Mouse (Mus musculus): ENCODE measurements at regions not wholly inside any gene's neighbourhood (a gene's known extent, or its start where the extent isn't known, plus 50 kb on each side); places are given as distances from the start of the nearest gene placed in this dataset.
A peak's percentile ranks its signal among the peaks of the same experiment; 100 is the strongest.

DNA sequence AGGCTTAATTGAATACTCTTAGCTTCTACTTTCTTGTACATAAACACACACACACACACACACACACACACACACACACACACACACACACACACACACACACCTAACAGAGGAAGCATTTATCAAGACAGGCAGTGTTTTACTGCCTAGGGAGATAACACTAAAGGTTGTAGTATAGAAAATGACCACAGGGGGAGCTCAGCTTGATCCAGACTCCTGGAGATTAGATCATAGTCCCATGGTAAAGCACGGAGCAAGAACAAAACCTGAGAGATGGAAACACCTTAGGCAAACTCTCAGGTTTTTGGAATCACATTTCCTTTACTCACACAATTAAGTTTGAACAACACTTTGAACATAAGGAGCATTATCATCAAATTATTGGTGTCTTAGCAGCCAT, 302.5 kb upstream of the Rnf219 start:
- DNase-seq, result no peak

DNA sequence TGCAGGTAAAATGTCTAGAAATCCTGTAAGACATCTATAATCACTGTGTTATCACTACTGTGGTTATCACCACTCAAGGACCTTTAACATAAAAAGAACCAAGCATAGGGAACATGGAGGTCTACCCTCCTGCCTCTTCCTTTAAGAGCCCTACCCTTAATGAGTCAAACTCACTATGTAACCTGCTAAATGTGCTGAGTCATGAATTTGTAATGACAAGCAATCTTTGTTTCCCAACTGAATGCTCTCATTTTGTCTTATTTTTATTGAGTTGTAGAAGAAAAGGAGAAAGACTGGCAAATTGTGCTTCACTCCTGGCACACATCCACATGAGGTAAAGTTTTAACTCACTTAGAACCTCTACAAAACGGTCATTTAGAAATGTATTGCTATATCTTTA, 301.8 kb upstream of the Rnf219 start:
- no peak for DNase-seq

DNA sequence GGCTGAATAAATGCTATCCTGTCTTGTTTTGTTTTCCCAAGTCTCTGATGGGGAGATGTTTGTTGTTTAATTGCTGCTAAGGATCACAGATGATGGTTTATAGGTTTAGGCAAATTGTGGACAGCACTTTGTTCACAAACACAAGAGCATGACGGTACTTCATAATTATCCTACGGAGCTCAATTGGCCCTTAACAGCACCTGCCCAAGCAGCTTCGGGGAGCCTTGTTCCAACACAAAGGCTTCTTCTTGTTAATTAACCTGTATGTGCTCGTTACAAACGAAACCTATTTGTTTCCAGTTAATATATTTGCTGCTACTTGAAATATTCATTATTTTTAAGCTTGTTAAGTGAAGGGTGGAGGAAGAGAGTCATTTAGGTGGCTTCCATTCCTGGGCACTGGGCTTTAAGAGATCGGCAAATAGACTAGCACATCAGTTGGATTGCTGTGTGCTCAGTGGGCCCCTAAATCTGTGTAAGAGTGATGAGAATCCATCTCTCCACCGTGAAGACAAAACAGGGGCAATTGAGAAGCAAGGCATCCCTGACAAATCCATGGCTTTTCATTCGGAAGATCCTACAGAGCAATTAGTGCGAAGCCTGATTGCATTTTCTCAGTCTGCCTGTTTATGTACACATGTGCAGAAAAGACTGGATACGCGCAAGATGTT, 299.6 kb upstream of the Rnf219 start:
- DNase-seq, result no peak

DNA sequence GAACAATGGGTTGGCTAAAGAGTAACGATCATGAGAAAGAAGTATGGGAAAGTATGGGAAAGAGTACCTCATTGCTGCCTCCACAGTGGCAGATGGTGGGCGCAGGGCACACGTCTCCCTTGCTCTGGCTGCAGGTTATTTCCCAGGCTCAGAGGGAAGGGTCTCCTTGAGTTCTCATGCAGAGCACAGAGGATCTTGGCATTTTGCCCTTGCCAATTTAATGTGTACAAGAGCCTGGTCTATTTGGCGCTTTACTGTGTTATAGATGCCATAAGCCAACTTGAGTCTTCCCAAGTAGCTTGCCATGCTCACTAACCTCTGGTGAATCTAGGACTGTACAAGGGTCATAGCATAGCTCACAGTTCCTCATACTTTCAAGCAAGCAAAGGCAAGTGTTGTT, 296.7 kb upstream of the Rnf219 start:
- DNase-seq, result no peak

DNA sequence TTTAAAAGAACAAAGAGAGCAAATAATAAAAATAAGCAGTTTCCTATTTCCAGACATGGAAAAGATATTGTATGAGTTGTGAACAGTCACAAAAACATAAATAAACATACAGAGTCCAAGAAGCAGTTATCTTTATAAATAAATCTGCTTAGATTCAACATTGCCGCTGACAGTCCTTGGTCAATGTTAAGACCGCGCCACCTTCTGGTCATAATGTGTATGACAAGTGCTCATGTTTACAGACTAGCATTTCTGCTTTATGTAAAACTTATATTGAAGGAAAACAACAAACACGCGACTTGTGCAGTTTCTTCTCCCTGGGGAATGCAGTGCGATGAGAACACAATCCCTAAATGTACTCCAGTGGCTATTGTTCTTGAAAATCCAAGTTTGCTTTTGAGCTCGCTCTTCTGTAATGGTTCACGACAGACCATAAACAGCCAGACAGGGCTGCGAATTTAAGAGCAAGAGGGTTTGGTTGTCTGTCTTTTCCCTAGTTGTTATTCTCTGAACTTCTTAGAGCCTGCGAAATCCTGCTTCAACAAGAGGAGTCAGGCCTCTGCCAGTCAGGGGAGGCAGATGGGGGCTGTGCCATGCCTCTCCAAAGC, 291.6 kb upstream of the Rnf219 start:
- peak in 1 of 2 experiments; percentile 70 for DNase-seq

- no peak for DNase-seq
These were observed 289.6 kb upstream of the Rnf219 start for GRCm38 (mm10) chr14:104812006-104812405.

- DNase-seq, result no peak
These were observed 282.9 kb upstream of the Rnf219 start for GRCm38 (mm10) chr14:104805332-104805731.

GRCm38 (mm10) chr14:104796348-104796965, 274.0 kb upstream of the Rnf219 start:
- DNase-seq, result peak; percentile 59 to 89

GRCm38 (mm10) chr14:104789346-104789745, 266.9 kb upstream of the Rnf219 start:
- no peak for DNase-seq

DNA sequence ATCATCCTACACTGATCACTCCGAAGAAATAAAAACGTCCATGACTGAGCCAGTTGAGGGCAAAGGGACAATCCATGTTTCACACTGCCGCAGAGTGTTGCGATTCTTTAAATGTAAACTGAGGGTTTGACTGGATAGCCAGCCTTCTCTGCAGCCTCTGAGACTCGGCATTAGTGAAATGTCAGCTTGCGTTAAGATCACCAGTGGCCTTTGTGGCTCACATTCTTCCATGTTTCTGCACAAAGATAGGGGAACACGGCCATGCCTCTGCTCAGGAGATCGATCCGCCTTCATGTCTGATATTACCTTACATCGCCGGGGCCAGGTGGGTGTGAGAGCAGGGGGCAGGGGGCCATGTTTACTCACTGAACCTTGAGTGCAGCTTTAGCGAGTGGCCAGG, 262.6 kb upstream of the Rnf219 start:
- no peak for DNase-seq

GRCm38 (mm10) chr14:104769938-104770337, 247.5 kb upstream of the Rnf219 start:
- no peak for DNase-seq

GRCm38 (mm10) chr14:104734213-104734612, 211.8 kb upstream of the Rnf219 start:
- no peak for DNase-seq

- no peak for DNase-seq
These were observed 209.6 kb upstream of the Rnf219 start for GRCm38 (mm10) chr14:104732036-104732435.

DNA sequence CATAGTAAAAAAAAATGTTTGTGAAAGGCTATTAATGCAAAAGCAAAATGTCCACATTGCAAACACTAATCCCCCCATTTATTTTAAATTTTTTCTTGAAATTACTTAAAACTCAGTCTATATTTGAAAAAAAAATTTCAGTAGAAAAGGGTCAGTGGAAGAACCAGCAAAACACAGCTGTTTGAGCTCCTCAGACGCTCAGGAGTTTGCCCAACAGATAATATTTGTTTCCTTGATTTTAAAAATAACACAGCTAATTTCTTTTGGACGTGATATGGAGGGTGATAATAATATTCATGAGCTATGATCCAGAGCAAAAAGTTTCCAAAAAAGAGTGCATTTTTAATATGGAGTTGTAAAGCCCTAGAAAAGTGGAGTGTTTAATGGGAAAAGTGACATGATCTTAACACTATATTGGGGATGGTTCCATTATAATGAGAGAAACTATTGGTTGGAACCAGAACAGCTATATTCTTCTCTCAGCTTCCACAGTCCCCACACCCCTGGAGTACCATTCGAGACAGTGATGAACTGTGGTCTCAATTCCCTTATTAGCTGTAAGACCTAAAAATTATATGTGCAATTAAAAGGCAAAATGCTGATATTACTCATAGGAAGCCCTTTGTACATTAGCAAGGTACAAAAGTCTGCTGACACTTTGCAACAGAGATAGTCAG, 209.0 kb upstream of the Rnf219 start:
- no peak for DNase-seq

DNA sequence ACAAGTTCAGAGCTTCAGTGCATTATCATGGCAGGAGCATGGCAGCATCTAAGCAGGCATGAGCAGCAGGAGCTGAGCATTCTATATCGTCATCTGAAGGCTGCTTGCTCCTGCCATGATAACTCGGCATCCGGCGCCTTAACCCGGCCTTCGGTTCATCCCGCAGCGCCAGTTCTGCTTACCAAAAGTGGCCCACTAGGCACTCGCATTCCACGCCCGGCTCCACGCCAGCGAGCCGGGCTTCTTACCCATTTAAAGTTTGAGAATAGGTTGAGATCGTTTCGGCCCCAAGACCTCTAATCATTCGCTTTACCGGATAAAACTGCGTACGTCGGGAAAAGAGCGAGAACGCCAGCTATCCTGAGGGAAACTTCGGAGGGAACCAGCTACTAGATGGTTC, 193.2 kb upstream of the Rnf219 start:
- DNase-seq, result peak; percentile 83 to 89

- DNase-seq, result no peak
These were observed 179.9 kb upstream of the Rnf219 start for GRCm38 (mm10) chr14:104702283-104702893.

GRCm38 (mm10) chr14:104698962-104699361, 176.5 kb upstream of the Rnf219 start:
- no peak for DNase-seq

GRCm38 (mm10) chr14:104695101-104695500, 172.7 kb upstream of the Rnf219 start:
- no peak for DNase-seq

- no peak for DNase-seq
These were observed 171.8 kb upstream of the Rnf219 start for GRCm38 (mm10) chr14:104694174-104694803.

DNA sequence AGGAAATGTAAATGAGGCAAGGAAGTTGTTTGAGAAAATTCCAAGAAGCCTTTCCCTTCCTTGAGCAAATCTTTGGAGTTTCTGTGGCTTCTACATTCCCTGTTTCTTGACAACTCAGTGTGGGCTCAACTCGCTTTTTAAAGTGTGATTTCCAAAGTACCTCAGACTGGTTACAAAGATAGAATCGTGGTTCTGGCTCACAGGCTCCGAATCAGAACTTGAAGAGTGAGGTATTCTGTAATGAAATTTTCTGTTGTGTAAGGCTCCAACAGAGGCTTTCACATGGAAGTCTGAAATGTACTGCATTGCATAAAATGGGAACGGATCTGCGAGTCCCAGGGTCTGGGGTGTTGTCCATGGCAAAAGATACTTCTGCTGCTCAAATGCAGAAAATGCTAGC, 170.2 kb upstream of the Rnf219 start:
- no peak for DNase-seq

DNA sequence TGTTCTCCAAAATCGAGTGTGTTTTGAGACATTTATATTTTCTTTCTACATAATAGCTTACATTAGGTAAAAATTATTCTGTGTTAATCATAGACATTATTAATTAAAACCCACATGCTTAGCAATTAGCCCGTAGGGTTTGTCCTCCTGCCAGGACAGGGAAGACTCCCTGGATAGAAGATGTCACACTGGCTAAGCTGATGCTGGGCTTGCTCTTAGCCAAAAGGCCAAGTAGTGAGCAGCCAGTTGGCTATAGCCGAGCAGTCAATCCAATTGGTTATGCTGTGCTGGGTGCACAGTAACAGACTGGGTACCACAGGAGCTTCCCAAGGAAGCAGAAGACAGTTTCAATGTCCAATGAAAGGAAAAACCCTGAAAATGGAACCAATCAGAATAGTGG, 166.0 kb upstream of the Rnf219 start:
- DNase-seq, result no peak

GRCm38 (mm10) chr14:104676810-104677209, 154.4 kb upstream of the Rnf219 start:
- peak in 1 of 2 experiments; percentile 19 for DNase-seq

DNA sequence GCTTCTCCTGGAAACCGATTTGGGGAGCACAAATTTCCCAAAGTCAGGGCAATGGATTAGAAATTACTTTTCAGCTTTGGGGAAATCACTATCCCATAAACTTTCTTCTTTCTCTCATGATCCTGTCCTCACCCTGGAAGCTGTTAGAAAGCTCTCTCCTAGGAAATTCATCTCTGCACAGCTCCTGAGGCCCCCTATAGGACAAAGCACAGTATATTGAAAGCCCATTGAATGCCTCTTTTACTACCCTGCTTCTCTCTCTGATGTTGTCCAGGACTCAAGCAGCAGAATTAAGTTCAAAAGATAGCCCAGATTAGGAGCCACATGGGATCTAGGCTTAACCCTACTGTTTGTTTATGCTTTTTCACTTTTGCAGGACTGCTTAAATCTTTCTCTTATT, 139.3 kb upstream of the Rnf219 start:
- DNase-seq, result no peak

Data from lung, postnatal 4 days (tissue).